Mouse (Mus musculus): ENCODE data around the gene Nav2.

GRCm38 (mm10) chr7:48981013-48981412, 72.5 kb downstream of the Nav2 start:
- TF ChIP-seq CTCF (IDR thresholded peaks at IDR 0.05; ENCODE audit: low read depth, low read length) (no peak), GATA2 (IDR thresholded peaks at IDR 0.05; ENCODE audit: borderline replicate concordance, low read depth, low read length) (no peak), TAL1 (conservative IDR thresholded peaks at IDR 0.05; ENCODE audit: low read depth, low read length) (no peak), POLR2AphosphoS5 (IDR thresholded peaks at IDR 0.05; ENCODE audit: insufficient replicate concordance, low read depth, low read length) (no peak)
